Mouse (Mus musculus) left cerebral cortex, postnatal 14 days (tissue): ENCODE measurements around the gene Nat8f5. TPM values are rescaled to one million over a fixed set of nuclear protein-coding genes. Genes with fewer than 3 reads are reported as not detected.

Experiments used
- microRNA-seq, 2 experiments: library from miRNA; unstranded; fragments of <30 nt; microRNA quantifications; one replicate each; pipeline ENCODE4 v1.2.0; 2022
- total RNA-seq, 2 experiments: library from RNA; stranded (reverse); gene quantifications; 2 replicates each; pipeline ENCODE4 v1.2.3; 2021

The Nat8f5 gene
- total RNA-seq, 2 experiments from 2014 or later = 2.2 to 3.1 TPM

Small RNA genes within 50 kb of the gene (microRNA-seq; reads per million reads assigned to microRNA genes)
- 0 reads per million in 2 experiments for gene Mir6375

Other genes with a start within 250 kb of the Nat8f5 start
- 1 to 10 TPM; 7.6 to 9.4 TPM for gene Alms1, start 233.4 kb downstream of the Nat8f5 start, total RNA-seq
- 1 to 10 TPM; 2.0 to 2.2 TPM for gene Nat8f7, start 107.8 kb downstream of the Nat8f5 start, total RNA-seq
- gene Nat8f3, start 55.2 kb downstream of the Nat8f5 start, total RNA-seq = 1 to 10 TPM; 1.8 TPM
- 1 to 10 TPM; 1.0 to 1.1 TPM for gene Nat8f6, start within 50 bp of the Nat8f5 start, total RNA-seq
- 1 to 10 TPM; 1.2 to 2.0 TPM for gene Nat8, start 11.1 kb upstream of the Nat8f5 start, total RNA-seq
- gene Nat8f2, start 48.2 kb upstream of the Nat8f5 start, total RNA-seq = 1 to 10 TPM in 1 of 2 experiments, under 1 TPM in 1; 0.76 to 1.1 TPM
- 1 to 10 TPM; 3.9 to 4.2 TPM for gene Nat8f4, start 83.9 kb upstream of the Nat8f5 start, total RNA-seq
- gene Tprkb, start 90.9 kb upstream of the Nat8f5 start, total RNA-seq = 10 to 100 TPM; 48.9 to 52.2 TPM
- 10 to 100 TPM; 17.4 to 18.8 TPM for gene Nat8f1, start 94.7 kb upstream of the Nat8f5 start, total RNA-seq
- gene Dusp11, start 140.7 kb upstream of the Nat8f5 start, total RNA-seq = 10 to 100 TPM; 75.4 to 78.5 TPM
- not detected for gene Figla, start 195.2 kb upstream of the Nat8f5 start, total RNA-seq
- 100 to 1,000 TPM; 225 to 236 TPM for gene Add2, start 207.7 kb upstream of the Nat8f5 start, total RNA-seq